Mouse (Mus musculus): Measurements from ENCODE around the gene Hscb.

- no peak for TF ChIP-seq CTCF (IDR thresholded peaks at IDR 0.05)
- TF ChIP-seq POLR2A (IDR thresholded peaks at IDR 0.05; ENCODE audit: insufficient read depth, low read depth, low read length): no peak
- TF ChIP-seq EP300 (IDR thresholded peaks at IDR 0.05; ENCODE audit: insufficient read depth, low read depth, low read length): no peak
Measured at GRCm38 (mm10) chr5:110806676-110807075, 32.9 kb downstream of the Hscb start.

All from heart, adult 2 months (tissue).